Mouse (Mus musculus): ENCODE measurements around the gene Braf.

- TF ChIP-seq POLR2A (IDR thresholded peaks at IDR 0.05; ENCODE audit: borderline replicate concordance, insufficient read depth, low read length) (no peak), CTCF (IDR thresholded peaks at IDR 0.05; ENCODE audit: borderline replicate concordance, insufficient read depth, low read depth, low read length) (no peak)
Measured at GRCm38 (mm10) chr6:39693126-39693525, 32.1 kb downstream of the Braf start.
